Mouse (Mus musculus) spleen, postnatal 36 days (tissue): ENCODE results near the gene Shmt2.

Source experiments
- DNase-seq, 2 experiments: peaks; one replicate each; pipeline ENCODE4 v3.0.0; 2022; ENCODE audit warnings: low spot score in 2 of 2, mixed read lengths in 1 of 2

Gene Shmt2

GRCm38 (mm10) chr10:127522088-127522581, at the start of gene Shmt2:
Shmt2 (minus strand) TSS chr10:127522444.
- DNase-seq = peak; percentile 77 to 85

GRCm38 (mm10) chr10:127570937-127571641, 48.8 kb upstream of the Shmt2 start:
- DNase-seq = peak in 1 of 2 experiments; percentile 48

GRCm38 (mm10) chr10:127570384-127570783, 48.1 kb upstream of the Shmt2 start:
- DNase-seq = peak; percentile 40 to 69

GRCm38 (mm10) chr10:127569450-127569849, 47.2 kb upstream of the Shmt2 start:
- peak; percentile 55 to 74 for DNase-seq

GRCm38 (mm10) chr10:127566553-127567326, 44.5 kb upstream of the Shmt2 start:
- DNase-seq = no peak

GRCm38 (mm10) chr10:127564301-127564700, 42.1 kb upstream of the Shmt2 start:
- DNase-seq = no peak

- DNase-seq = no peak
These were observed 41.6 kb upstream of the Shmt2 start for GRCm38 (mm10) chr10:127563840-127564239.

GRCm38 (mm10) chr10:127561145-127561544, 38.9 kb upstream of the Shmt2 start:
- DNase-seq = no peak

GRCm38 (mm10) chr10:127557397-127557796, 35.2 kb upstream of the Shmt2 start:
- no peak for DNase-seq

GRCm38 (mm10) chr10:127555703-127556102, 33.5 kb upstream of the Shmt2 start:
- DNase-seq = no peak

GRCm38 (mm10) chr10:127549892-127550291, 27.6 kb upstream of the Shmt2 start:
- no peak for DNase-seq

GRCm38 (mm10) chr10:127548236-127548635, 26.0 kb upstream of the Shmt2 start:
- DNase-seq = no peak

- no peak for DNase-seq
These were observed 24.3 kb upstream of the Shmt2 start for GRCm38 (mm10) chr10:127546505-127546904.

GRCm38 (mm10) chr10:127544375-127544774, 22.1 kb upstream of the Shmt2 start:
- no peak for DNase-seq

GRCm38 (mm10) chr10:127543916-127544315, 21.7 kb upstream of the Shmt2 start:
- no peak for DNase-seq

- no peak for DNase-seq
These were observed 20.5 kb upstream of the Shmt2 start for GRCm38 (mm10) chr10:127542720-127543119.

GRCm38 (mm10) chr10:127542084-127542483, 19.8 kb upstream of the Shmt2 start:
- DNase-seq = no peak

- no peak for DNase-seq
These were observed 19.3 kb upstream of the Shmt2 start for GRCm38 (mm10) chr10:127541510-127541909.

- DNase-seq = peak; percentile 56 to 57
These were observed 15.8 kb upstream of the Shmt2 start for GRCm38 (mm10) chr10:127537854-127538583.

GRCm38 (mm10) chr10:127536586-127537314, 14.5 kb upstream of the Shmt2 start:
- peak in 1 of 2 experiments; percentile 32 for DNase-seq

GRCm38 (mm10) chr10:127534929-127535384, 12.7 kb upstream of the Shmt2 start:
- DNase-seq = no peak
